Mouse (Mus musculus): ENCODE measurements at regions not wholly inside any gene's neighbourhood (a gene's known extent, or its start where the extent isn't known, plus 50 kb on each side); places are given as distances from the start of the nearest gene placed in this dataset.

DNA sequence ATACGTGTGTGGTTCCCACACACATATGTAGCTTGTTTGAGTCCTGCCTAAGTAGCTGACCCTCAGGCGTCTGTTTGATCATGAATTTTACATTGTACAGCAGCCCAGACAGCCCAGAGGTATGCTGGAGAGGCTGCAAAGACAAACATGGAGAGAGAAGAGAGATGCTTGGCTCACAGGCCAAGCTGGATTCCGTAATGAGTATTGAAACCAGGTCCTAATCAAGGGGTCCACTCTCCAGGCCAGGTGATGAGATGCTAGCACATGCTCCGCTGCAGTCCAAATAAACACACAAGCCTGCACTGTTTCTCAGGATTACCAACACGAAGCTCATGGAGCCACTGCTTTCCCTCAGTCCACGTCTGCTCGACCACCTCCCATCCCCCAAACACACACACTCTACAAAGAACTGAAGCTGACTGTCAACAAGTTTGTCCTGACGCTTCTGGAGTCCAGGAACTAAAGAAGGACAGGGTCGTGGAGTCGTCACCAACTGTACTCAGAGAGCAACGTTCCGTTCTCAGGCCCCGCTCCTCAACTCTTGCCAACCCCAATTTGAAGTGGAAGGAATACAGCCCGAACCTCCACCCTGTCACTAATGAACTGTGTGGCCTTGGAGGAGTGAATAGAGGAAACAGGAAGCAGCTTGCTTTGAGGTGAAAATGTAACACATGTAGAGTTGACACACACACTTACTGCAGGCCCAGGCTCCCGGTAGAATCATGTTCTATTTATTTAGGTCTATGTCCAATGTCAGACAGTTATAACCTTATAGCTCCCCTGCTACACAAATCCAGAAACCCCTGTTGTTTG is 69.6 kb downstream of the Gm12728 start:
- TF ChIP-seq EP300 (IDR thresholded peaks at IDR 0.05) (no peak), CTCF (IDR thresholded peaks at IDR 0.05) (no peak)
